Mouse (Mus musculus): ENCODE measurements around the gene Naa16. TPM values are rescaled to one million over a fixed set of nuclear protein-coding genes. Genes with fewer than 3 reads are reported as not detected.

Naa16 gene
- polyA plus RNA-seq, 1 experiment: 103 TPM

- H3K27ac ChIP-seq (ENCODE audit: insufficient read depth, low read length): no peak overlapping the region
Measured at GRCm38 (mm10) chr14:79393289-79393688, 2.7 kb upstream of the Naa16 start.

DNA sequence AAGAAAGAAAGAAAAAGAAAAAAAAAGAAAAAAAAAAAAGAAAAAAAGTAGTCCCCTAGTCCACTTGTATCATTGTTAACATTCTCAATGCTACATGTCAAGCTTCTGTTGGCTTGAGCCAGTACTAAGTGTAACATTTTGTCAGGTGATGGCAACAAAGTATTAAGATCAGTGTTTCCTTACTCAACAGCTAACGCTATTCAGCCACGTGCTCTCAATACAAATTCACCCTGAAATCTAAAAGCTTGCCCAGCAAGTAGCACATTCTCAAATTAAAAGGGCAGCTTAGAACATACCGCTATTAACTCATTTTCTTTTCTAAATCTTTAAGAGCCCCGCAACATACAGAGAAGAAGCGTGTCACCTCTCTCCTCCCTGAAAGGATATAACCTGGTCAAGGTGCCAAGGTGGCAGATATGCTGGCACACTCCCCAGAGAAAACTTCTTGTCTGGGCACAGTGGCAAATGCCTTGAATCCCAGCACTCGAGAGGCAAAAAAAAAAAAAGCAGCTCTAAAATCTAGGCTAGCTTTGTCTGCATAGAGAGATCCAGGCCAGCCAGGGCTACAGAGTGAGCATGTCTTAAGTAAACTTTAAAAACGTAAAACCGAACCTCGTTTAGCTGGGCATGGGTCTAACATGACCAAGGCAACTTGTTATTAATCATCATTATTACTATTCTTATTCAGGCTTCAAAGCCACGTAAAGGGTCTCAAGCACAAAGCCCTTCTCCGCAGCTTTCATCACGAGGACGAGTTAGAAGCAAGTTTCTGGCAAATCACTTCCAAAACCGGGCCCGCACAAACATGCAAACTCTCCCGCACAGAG lies 927 bp downstream of the Naa16 start:
- Histone ChIP-seq H3K27me3 (ENCODE audit: control insufficient read depth, insufficient read depth, low read length, poor library complexity, severe bottlenecking) (no peaks in the 10 kb centered on the region), H3K27ac (ENCODE audit: insufficient read depth, low read length) (peak overlapping the region; percentile 12), H3K4me1 (ENCODE audit: control insufficient read depth, insufficient read depth, low read length) (no peaks in the 10 kb centered on the region), H3K9me3 (replicated peaks; ENCODE audit: control insufficient read depth, insufficient read depth, low read length, poor library complexity, severe bottlenecking) (no peaks in the 10 kb centered on the region), H3K36me3 (ENCODE audit: control insufficient read depth, insufficient read depth, low read length, poor library complexity, severe bottlenecking) (peaks cover 23% of the 10 kb centered on the region), H3K4me3 (ENCODE audit: low read depth, low read length) (peak overlapping the region; percentile 91), H3K9ac (ENCODE audit: low read depth, poor library complexity, severe bottlenecking) (peak overlapping the region; percentile 93)
- no peak for TF ChIP-seq CTCF (IDR thresholded peaks at IDR 0.05; ENCODE audit: low read depth, low read length)
- no peak for TF ChIP-seq EP300 (IDR thresholded peaks at IDR 0.05; ENCODE audit: insufficient read depth, low read depth, low read length)
- no peak for TF ChIP-seq POLR2A (IDR thresholded peaks at IDR 0.05; ENCODE audit: insufficient read depth, low read length)

More at GRCm38 (mm10) chr14:79393289-79393688, 2.7 kb upstream of the Naa16 start:
- H3K9ac ChIP-seq (ENCODE audit: low read depth, poor library complexity, severe bottlenecking): no peak overlapping the region
- H3K9me3 ChIP-seq (replicated peaks; ENCODE audit: control insufficient read depth, insufficient read depth, low read length, poor library complexity, severe bottlenecking): no peaks in the 10 kb centered on the region
- no peaks in the 10 kb centered on the region; the same call in 1 of the 2 replicates for H3K36me3 ChIP-seq (ENCODE audit: control insufficient read depth, insufficient read depth, low read length, poor library complexity, severe bottlenecking)
- no peak overlapping the region for H3K4me3 ChIP-seq (ENCODE audit: low read depth, low read length)
- no peaks in the 10 kb centered on the region for H3K4me1 ChIP-seq (ENCODE audit: control insufficient read depth, insufficient read depth, low read length)
- TF ChIP-seq POLR2A (IDR thresholded peaks at IDR 0.05; ENCODE audit: insufficient read depth, low read length) (no peak), CTCF (IDR thresholded peaks at IDR 0.05; ENCODE audit: low read depth, low read length) (no peak), EP300 (IDR thresholded peaks at IDR 0.05; ENCODE audit: insufficient read depth, low read depth, low read length) (no peak)
- H3K27me3 ChIP-seq (ENCODE audit: control insufficient read depth, insufficient read depth, low read length, poor library complexity, severe bottlenecking): no peaks in the 10 kb centered on the region

DNA sequence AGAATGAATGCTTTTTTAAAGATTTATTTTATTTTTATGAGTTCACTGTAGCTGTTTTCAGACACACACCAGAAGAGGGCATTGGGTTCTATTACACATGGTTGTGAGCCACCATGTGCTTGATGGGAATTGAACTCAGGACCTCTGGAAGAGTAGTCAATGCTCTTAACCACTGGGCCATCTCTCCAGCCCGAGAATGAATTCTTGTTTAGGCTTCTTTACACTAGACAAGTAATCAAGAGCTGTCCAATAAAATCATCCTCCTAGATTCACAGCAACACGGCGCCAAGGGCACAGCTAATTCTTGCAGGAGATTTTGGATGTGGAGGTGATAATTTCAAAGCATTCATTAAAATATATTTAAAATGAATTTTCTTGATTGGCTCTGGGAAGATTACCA lies 2.3 kb downstream of the Naa16 start:
- H3K27me3 ChIP-seq (ENCODE audit: control insufficient read depth, insufficient read depth, low read length, poor library complexity, severe bottlenecking): no peaks in the 10 kb centered on the region
- H3K36me3 ChIP-seq (ENCODE audit: control insufficient read depth, insufficient read depth, low read length, poor library complexity, severe bottlenecking): peaks cover 28% of the 10 kb centered on the region
- no peak overlapping the region for H3K4me3 ChIP-seq (ENCODE audit: low read depth, low read length)
- no peaks in the 10 kb centered on the region for H3K9me3 ChIP-seq (replicated peaks; ENCODE audit: control insufficient read depth, insufficient read depth, low read length, poor library complexity, severe bottlenecking)
- H3K27ac ChIP-seq (ENCODE audit: insufficient read depth, low read length): no peak overlapping the region
- TF ChIP-seq POLR2A (IDR thresholded peaks at IDR 0.05; ENCODE audit: insufficient read depth, low read length) (no peak), EP300 (IDR thresholded peaks at IDR 0.05; ENCODE audit: insufficient read depth, low read depth, low read length) (no peak), CTCF (IDR thresholded peaks at IDR 0.05; ENCODE audit: low read depth, low read length) (no peak)
- H3K4me1 ChIP-seq (ENCODE audit: control insufficient read depth, insufficient read depth, low read length): no peaks in the 10 kb centered on the region
- H3K9ac ChIP-seq (ENCODE audit: low read depth, poor library complexity, severe bottlenecking): 0 out of 2 replicates have a peak overlapping the region, but pooled peaks have one; percentile 93

DNA sequence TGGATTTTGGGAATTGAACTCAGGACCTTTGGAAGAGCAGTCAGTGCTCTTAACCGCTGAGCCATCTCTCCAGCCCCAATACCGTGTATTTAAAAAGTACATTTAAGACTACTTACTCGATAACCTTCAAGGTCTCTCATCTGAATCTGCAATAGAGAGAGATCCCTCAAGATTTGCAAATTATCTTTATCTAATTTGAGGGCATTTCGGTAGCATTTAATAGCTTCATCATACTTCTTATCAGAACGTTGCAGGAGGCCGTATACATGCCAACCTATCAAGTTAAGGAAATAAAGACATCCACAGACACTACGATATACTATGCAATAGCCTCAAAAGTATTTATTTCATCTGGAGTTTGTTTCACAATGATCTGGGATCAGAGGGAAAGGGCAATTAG lies 7.5 kb downstream of the Naa16 start:
- Histone ChIP-seq H3K9me3 (replicated peaks; ENCODE audit: control insufficient read depth, insufficient read depth, low read length, poor library complexity, severe bottlenecking) (no peaks in the 10 kb centered on the region), H3K4me1 (ENCODE audit: control insufficient read depth, insufficient read depth, low read length) (no peaks in the 10 kb centered on the region), H3K4me3 (ENCODE audit: low read depth, low read length) (no peak overlapping the region), H3K36me3 (ENCODE audit: control insufficient read depth, insufficient read depth, low read length, poor library complexity, severe bottlenecking) (peaks cover 48% of the 10 kb centered on the region), H3K27ac (ENCODE audit: insufficient read depth, low read length) (no peak overlapping the region), H3K9ac (ENCODE audit: low read depth, poor library complexity, severe bottlenecking) (no peak overlapping the region), H3K27me3 (ENCODE audit: control insufficient read depth, insufficient read depth, low read length, poor library complexity, severe bottlenecking) (no peaks in the 10 kb centered on the region)
- TF ChIP-seq CTCF (IDR thresholded peaks at IDR 0.05; ENCODE audit: low read depth, low read length) (no peak), EP300 (IDR thresholded peaks at IDR 0.05; ENCODE audit: insufficient read depth, low read depth, low read length) (no peak), POLR2A (IDR thresholded peaks at IDR 0.05; ENCODE audit: insufficient read depth, low read length) (no peak)

DNA sequence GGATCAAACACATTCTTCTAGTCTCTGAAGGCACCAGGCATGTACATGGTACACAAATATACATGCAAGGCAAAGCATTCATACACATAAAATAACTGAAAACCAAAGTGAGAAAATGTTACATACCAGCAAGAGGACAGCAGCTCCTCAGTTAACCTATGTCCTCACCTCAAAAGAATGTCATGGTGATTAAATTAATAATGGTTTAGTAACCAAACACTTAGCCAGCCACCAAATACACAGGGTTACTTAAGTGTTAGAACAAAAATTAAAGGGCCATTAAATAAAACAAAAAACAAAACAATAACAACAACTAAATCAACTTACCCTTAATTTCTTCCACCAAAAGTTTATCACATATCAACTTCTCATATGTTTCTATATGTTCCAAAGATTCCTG lies 13.5 kb downstream of the Naa16 start:
- H3K36me3 ChIP-seq (ENCODE audit: control insufficient read depth, insufficient read depth, low read length, poor library complexity, severe bottlenecking): peaks cover 25% of the 10 kb centered on the region
- no peak overlapping the region for H3K27ac ChIP-seq (ENCODE audit: insufficient read depth, low read length)
- TF ChIP-seq EP300 (IDR thresholded peaks at IDR 0.05; ENCODE audit: insufficient read depth, low read depth, low read length) (no peak), CTCF (IDR thresholded peaks at IDR 0.05; ENCODE audit: low read depth, low read length) (no peak), POLR2A (IDR thresholded peaks at IDR 0.05; ENCODE audit: insufficient read depth, low read length) (no peak)
- H3K27me3 ChIP-seq (ENCODE audit: control insufficient read depth, insufficient read depth, low read length, poor library complexity, severe bottlenecking): no peaks in the 10 kb centered on the region
- H3K9me3 ChIP-seq (replicated peaks; ENCODE audit: control insufficient read depth, insufficient read depth, low read length, poor library complexity, severe bottlenecking): no peaks in the 10 kb centered on the region
- H3K9ac ChIP-seq (ENCODE audit: low read depth, poor library complexity, severe bottlenecking): no peak overlapping the region
- no peaks in the 10 kb centered on the region for H3K4me1 ChIP-seq (ENCODE audit: control insufficient read depth, insufficient read depth, low read length)
- no peak overlapping the region for H3K4me3 ChIP-seq (ENCODE audit: low read depth, low read length)

GRCm38 (mm10) chr14:79358055-79358454 lies 32.5 kb downstream of the Naa16 start:
- TF ChIP-seq CTCF (IDR thresholded peaks at IDR 0.05; ENCODE audit: low read depth, low read length) (no peak), POLR2A (IDR thresholded peaks at IDR 0.05; ENCODE audit: insufficient read depth, low read length) (no peak), EP300 (IDR thresholded peaks at IDR 0.05; ENCODE audit: insufficient read depth, low read depth, low read length) (no peak)
- peaks cover 36% of the 10 kb centered on the region for H3K36me3 ChIP-seq (ENCODE audit: control insufficient read depth, insufficient read depth, low read length, poor library complexity, severe bottlenecking)
- no peaks in the 10 kb centered on the region for H3K9me3 ChIP-seq (replicated peaks; ENCODE audit: control insufficient read depth, insufficient read depth, low read length, poor library complexity, severe bottlenecking)

More at GRCm38 (mm10) chr14:79358055-79358454, 32.5 kb downstream of the Naa16 start:
- H3K4me1 ChIP-seq (ENCODE audit: control insufficient read depth, insufficient read depth, low read length): no peaks in the 10 kb centered on the region
- H3K4me3 ChIP-seq (ENCODE audit: low read depth, low read length): no peak overlapping the region
- no peak overlapping the region for H3K27ac ChIP-seq (ENCODE audit: insufficient read depth, low read length)
- no peaks in the 10 kb centered on the region for H3K27me3 ChIP-seq (ENCODE audit: control insufficient read depth, insufficient read depth, low read length, poor library complexity, severe bottlenecking)
- H3K9ac ChIP-seq (ENCODE audit: low read depth, poor library complexity, severe bottlenecking): no peak overlapping the region

All from ES-Bruce4 (cell line).